Mouse (Mus musculus) olfactory bulb, adult 2 months (tissue): ENCODE results near the gene Shank2.

Experiments used
- CTCF ChIP-seq: fragments of 200-500 bp; IDR thresholded peaks from 2 replicates; pipeline ENCODE4 v1.5.1; 2012; ENCODE audit warnings: low read depth, mild to moderate bottlenecking, low read length, moderate library complexity; ENCODE audit not compliant: insufficient read depth
- POLR2A ChIP-seq: fragments of 200-500 bp; IDR thresholded peaks from 2 replicates; pipeline ENCODE4 v1.6.1; 2012; ENCODE audit warnings: mild to moderate bottlenecking, low read depth, low read length, moderate library complexity; ENCODE audit not compliant: insufficient read depth

DNA sequence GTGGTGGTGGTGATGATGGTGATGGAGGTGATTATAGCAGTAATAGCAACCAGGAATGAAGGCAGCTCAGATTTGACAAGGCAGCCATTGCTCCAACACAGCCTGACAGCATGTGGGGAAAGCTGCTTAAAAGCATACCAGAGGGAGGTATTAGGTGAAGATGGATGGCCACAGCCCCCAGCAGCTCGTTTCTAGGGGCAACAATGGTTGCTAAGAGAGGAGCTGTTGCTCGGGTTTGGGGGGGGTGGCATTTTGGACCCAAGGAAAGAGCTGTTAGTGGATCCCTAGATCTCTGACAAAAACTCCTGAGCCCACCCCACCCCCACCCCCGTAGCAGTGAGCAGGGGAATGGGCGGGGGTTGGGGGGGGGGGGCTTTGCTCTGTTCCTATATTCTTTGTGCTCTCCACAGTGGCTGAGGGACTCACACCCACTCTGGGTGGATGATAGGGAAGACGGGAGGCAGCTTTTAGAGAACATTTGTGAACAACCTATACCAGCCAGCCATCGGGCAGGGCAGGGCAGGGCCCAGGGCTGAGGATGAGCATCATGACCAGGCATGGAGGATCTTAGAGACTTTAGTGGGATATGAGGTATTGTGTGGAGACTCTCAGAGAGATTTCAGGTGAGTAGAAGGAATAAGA, 377.6 kb downstream of the Shank2 start:
- no peak for TF ChIP-seq CTCF
- no peak for TF ChIP-seq POLR2A
